Mouse (Mus musculus) megakaryocyte, embryonic 14.5 days (primary cell): Measurements from ENCODE around the gene Emc3.

ENCODE experiments used
- FLI1 ChIP-seq: IDR thresholded peaks from 2 replicates; pipeline ENCODE4 v1.6.1; 2012; ENCODE audit warnings: low read length, inconsistent platforms, mixed read lengths
- GATA1 ChIP-seq: IDR thresholded peaks from 3 replicates; pipeline ENCODE4 v1.6.1; 2012; ENCODE audit warnings: mixed read lengths, low read length, inconsistent platforms, borderline replicate concordance

GRCm38 (mm10) chr6:113487125-113487576 is 44.3 kb downstream of the Emc3 start:
- TF ChIP-seq GATA1 (no peak; the same call in 2 of the 3 replicates), FLI1 (no peak)
